ENCODE assay signal across 15 mouse cellular contexts in the genomic region with DNA sequence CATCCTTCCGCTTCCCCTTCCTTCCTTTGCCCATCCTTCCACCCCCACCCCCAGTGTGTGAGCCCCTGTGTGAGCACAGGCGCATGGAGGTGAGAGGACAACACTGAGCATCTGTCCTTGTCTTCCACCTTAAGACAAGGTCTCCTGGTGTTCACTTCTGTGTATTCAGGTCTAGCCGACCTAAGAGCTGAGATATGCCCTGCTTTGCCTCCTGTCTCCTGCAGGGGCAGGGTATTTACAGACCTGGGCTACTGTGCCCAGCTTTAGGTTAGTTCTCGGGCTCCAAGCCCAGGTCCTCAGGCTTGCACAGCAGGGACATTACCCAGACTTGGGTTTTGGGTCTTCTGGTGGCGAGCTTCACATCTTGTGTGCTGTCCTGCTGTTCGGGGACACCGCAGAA. TPM values are rescaled to one million over a fixed set of nuclear protein-coding genes. Genes with fewer than 3 reads are reported as not detected.
DNase-seq lines count a peak whose midpoint lies in the region; ATAC-seq and TF ChIP-seq lines count a peak whose summit lies in the region.
"Had no signal": no experiment of that assay in that cellular context is flagged by ENCODE, and none has a peak within 500 bp of the region (broad histone marks: within the 10 kb centered on the region; RNA-seq: fewer than 3 reads in every experiment).

No protein-coding gene starts in this region.

- no peak for TF ChIP-seq RAD21 in MEL (IDR thresholded peaks at IDR 0.05; ENCODE audit: low read depth, low read length)

- no peak overlapping the region for H3K27ac ChIP-seq in liver, embryonic 14.5 days
- no peak overlapping the region for H3K27ac ChIP-seq in liver, embryonic 12.5 days
- no peak overlapping the region for H3K27ac ChIP-seq in MEL (ENCODE audit: control insufficient read depth, low read depth, low read length)
- H3K27ac ChIP-seq: heart, embryonic 10.5 days; hindbrain, embryonic 13.5 days; neural tube, embryonic 12.5 days had no signal

- peak; percentile 28 for DNase-seq in embryo, embryonic 10.5 days (ENCODE audit: low spot score)
- no peak for DNase-seq in embryo, embryonic 9.5 days (ENCODE audit: extremely low spot score)
- DNase-seq in liver, embryonic 14.5 days (ENCODE audit: low read depth in 3 of 3, low spot score in 3 of 3) = no peak
- DNase-seq in MEL (ENCODE audit: low read depth, low spot score) = peak; percentile 17
- no peak for DNase-seq in urinary bladder, postnatal 14 days (ENCODE audit: low spot score)
- no peak for DNase-seq in left cerebral cortex, postnatal 4 days
- DNase-seq: cerebellum, adult 18-20 months; kidney, postnatal 14 days; right cerebral cortex, adult 18-20 months; thymus, postnatal 25 days had no signal

- H3K4me1 ChIP-seq in liver, embryonic 14.5 days (replicated peaks; ENCODE audit: control insufficient read depth in 2 of 2, insufficient read depth in 2 of 2, low read length in 1 of 2) = no peaks in the 10 kb centered on the region
- H3K4me1 ChIP-seq in liver, embryonic 12.5 days = no peaks in the 10 kb centered on the region
- peaks cover 0 to 10% of the 10 kb centered on the region in 2 experiments; a peak in 2 of 4 replicates for H3K4me1 ChIP-seq in MEL (ENCODE audit: control insufficient read depth in 1 of 2, insufficient read depth in 2 of 2, low read length in 2 of 2)
- H3K4me1 ChIP-seq: hindbrain, embryonic 13.5 days; neural tube, embryonic 12.5 days had no signal

- no peak overlapping the region for H3K4me2 ChIP-seq in liver, embryonic 14.5 days (ENCODE audit: low read depth)
- H3K4me2 ChIP-seq in liver, embryonic 12.5 days = no peak overlapping the region
- H3K4me2 ChIP-seq: hindbrain, embryonic 13.5 days; neural tube, embryonic 12.5 days had no signal

- no peak for ATAC-seq in liver, embryonic 14.5 days (ENCODE audit: insufficient read depth)
- ATAC-seq in liver, embryonic 12.5 days = no peak
- ATAC-seq in megakaryocyte-erythroid progenitor cell, adult 5-6 weeks (replicated peaks; ENCODE audit: low FRiP score, low TSS enrichment, poor library complexity, severe bottlenecking) = peak; percentile 77; the same call in 1 of the 2 replicates

- no peaks in the 10 kb centered on the region for H3K36me3 ChIP-seq in liver, embryonic 14.5 days (replicated peaks; ENCODE audit: control insufficient read depth, insufficient read depth, low read depth)
- H3K36me3 ChIP-seq in liver, embryonic 12.5 days = no peaks in the 10 kb centered on the region
- peaks cover 0 to 4% of the 10 kb centered on the region in 2 experiments; a peak in 1 of 4 replicates for H3K36me3 ChIP-seq in MEL (ENCODE audit: control insufficient read depth in 1 of 2, insufficient read depth in 2 of 2, low read length in 2 of 2)
- H3K36me3 ChIP-seq: heart, embryonic 10.5 days; hindbrain, embryonic 13.5 days; neural tube, embryonic 12.5 days had no signal

- TF ChIP-seq POLR2A in MEL (IDR thresholded peaks at IDR 0.05; ENCODE audit: control insufficient read depth in 1 of 2, insufficient read depth in 1 of 2, low read depth in 1 of 2, low read length in 2 of 2, poor library complexity in 1 of 2) = no peak

- H3K27me3 ChIP-seq in liver, embryonic 14.5 days (ENCODE audit: control insufficient read depth, insufficient read depth, low read length) = no peaks in the 10 kb centered on the region
- H3K27me3 ChIP-seq in liver, embryonic 12.5 days (replicated peaks) = no peaks in the 10 kb centered on the region
- H3K27me3 ChIP-seq in MEL (ENCODE audit: control insufficient read depth in 1 of 2, insufficient read depth in 2 of 2, low read length in 2 of 2) = peaks cover 0 to 2% of the 10 kb centered on the region in 2 experiments; a peak in 2 of 4 replicates
- H3K27me3 ChIP-seq: hindbrain, embryonic 13.5 days; neural tube, embryonic 12.5 days had no signal

- no peak overlapping the region for H3K9ac ChIP-seq in liver, embryonic 14.5 days (replicated peaks)
- H3K9ac ChIP-seq in liver, embryonic 12.5 days = no peak overlapping the region
- H3K9ac ChIP-seq in MEL (ENCODE audit: control insufficient read depth, low read depth, low read length, poor library complexity, severe bottlenecking) = no peak overlapping the region
- H3K9ac ChIP-seq: hindbrain, embryonic 13.5 days; neural tube, embryonic 12.5 days had no signal

- no peaks in the 10 kb centered on the region for H3K9me3 ChIP-seq in liver, embryonic 14.5 days (ENCODE audit: control insufficient read depth, low read length)
- no peaks in the 10 kb centered on the region for H3K9me3 ChIP-seq in liver, embryonic 12.5 days (replicated peaks)
- no peaks in the 10 kb centered on the region for H3K9me3 ChIP-seq in MEL (replicated peaks; ENCODE audit: insufficient read depth, low read length)
- H3K9me3 ChIP-seq: heart, embryonic 10.5 days; hindbrain, embryonic 13.5 days; neural tube, embryonic 12.5 days had no signal

- no peak for TF ChIP-seq EP300 in liver, embryonic 14.5 days (IDR thresholded peaks at IDR 0.05; ENCODE audit: low read depth)
- no peak for TF ChIP-seq EP300 in MEL (IDR thresholded peaks at IDR 0.05; ENCODE audit: low read depth in 1 of 2, low read length in 2 of 2)

- intact Hi-C loops in left cerebral cortex, postnatal 4 days (cut with DNase I) = no loop called here

- 0 out of 2 replicates have a peak, but pooled peaks have one; percentile 12 for TF ChIP-seq CTCF in liver, embryonic 14.5 days (IDR thresholded peaks at IDR 0.05; ENCODE audit: low read depth)
- no peak for TF ChIP-seq CTCF in MEL (IDR thresholded peaks at IDR 0.05 in 2 of 3, conservative IDR thresholded peaks at IDR 0.05 in 1 of 3; ENCODE audit: control insufficient read depth in 1 of 3, insufficient read depth in 1 of 3, low read depth in 2 of 3, low read length in 3 of 3, poor library complexity in 1 of 3, severe bottlenecking in 1 of 3)

- 50% methylated on average over 7 of the region's 7 CpGs for WGBS in liver, embryonic 14.5 days (ENCODE audit: insufficient replicate concordance)
- 49% methylated on average over 7 of the region's 7 CpGs for WGBS in liver, embryonic 12.5 days (ENCODE audit: insufficient replicate concordance)

- no peak overlapping the region for H3K4me3 ChIP-seq in liver, embryonic 14.5 days (ENCODE audit: insufficient read depth in 1 of 2, low read depth in 2 of 2, low read length in 2 of 2)
- H3K4me3 ChIP-seq in liver, embryonic 12.5 days = no peak overlapping the region
- H3K4me3 ChIP-seq in MEL (ENCODE audit: control insufficient read depth in 1 of 2, insufficient read depth in 1 of 2, low read depth in 2 of 2, low read length in 2 of 2) = no peak overlapping the region
- H3K4me3 ChIP-seq: heart, embryonic 10.5 days; hindbrain, embryonic 13.5 days; neural tube, embryonic 12.5 days had no signal

- H3K79me2 ChIP-seq in MEL (ENCODE audit: control insufficient read depth, insufficient read depth, low read length, poor library complexity) = no peaks in the 10 kb centered on the region

TF ChIP-seq in MEL, 35 proteins besides CTCF, POLR2A, EP300 and RAD21:
- TF ChIP-seq NRF1 (IDR thresholded peaks at IDR 0.05; ENCODE audit: insufficient read depth, low read depth, low read length, poor library complexity, severe bottlenecking) (no peak), ZKSCAN1 (IDR thresholded peaks at IDR 0.05; ENCODE audit: low read depth, low read length) (no peak), CHD2 (IDR thresholded peaks at IDR 0.05; ENCODE audit: low read length) (no peak), BHLHE40 (IDR thresholded peaks at IDR 0.05; ENCODE audit: borderline replicate concordance, low read depth, low read length) (no peak), MEF2A (IDR thresholded peaks at IDR 0.05; ENCODE audit: extremely low read depth, insufficient replicate concordance, low read depth, low read length, poor library complexity, severe bottlenecking) (no peak), MYC (IDR thresholded peaks at IDR 0.05; ENCODE audit: low read depth, low read length) (no peak), UBTF (IDR thresholded peaks at IDR 0.05; ENCODE audit: borderline replicate concordance, insufficient read depth, low read depth, low read length) (no peak)

RNA-seq across cellular contexts. Expression of a gene that starts 22.2 kb away (rescaled TPM):
- polyA plus RNA-seq in liver, embryonic 14.5 days (2012; rRNA removed) = 14.5 and 17.5 TPM in 2 replicates
- 29.1 and 32.0 TPM in 2 replicates for polyA plus RNA-seq in liver, embryonic 14.5 days (2014; fragmentation: Nextera tagmentation; extraction: Ambion mirVana)
- polyA plus RNA-seq in liver, embryonic 12.5 days (2016; fragmentation: Nextera tagmentation; extraction: Ambion mirVana) = 42.4 and 42.5 TPM in 2 replicates
- total RNA-seq in MEL (2012; rRNA removed) = 38.0 and 44.3 TPM in 2 replicates
- polyA plus RNA-seq in MEL (2012; ENCODE audit: insufficient read depth in 1 of 2, insufficient read length in 2 of 2, low read depth in 1 of 2, low replicate concordance in 2 of 2, missing spikeins in 1 of 2) = 10 to 100 TPM in 1 of 2 experiments, not detected in 1; 54.0 TPM
- total RNA-seq in megakaryocyte-erythroid progenitor cell, adult 5-6 weeks (2014; fragmentation: Nextera tagmentation) = 16.6 and 23.9 TPM in 2 replicates
- total RNA-seq in megakaryocyte-erythroid progenitor cell, adult 5-6 weeks (2017) = 25.4 and 28.7 TPM in 2 replicates
- total RNA-seq in left cerebral cortex, postnatal 4 days (2021) = 10 to 100 TPM; 31.4 to 33.0 TPM

RNA-seq across cellular contexts. Expression of a gene that starts 22.5 kb away (rescaled TPM):
- 0.03 TPM in 1 of 2 replicates, not detected in the other for polyA plus RNA-seq in liver, embryonic 14.5 days (2012; rRNA removed)
- 0.13 TPM in 1 of 2 replicates, not detected in the other for polyA plus RNA-seq in liver, embryonic 14.5 days (2014; fragmentation: Nextera tagmentation; extraction: Ambion mirVana)
- not detected in 2 replicates for polyA plus RNA-seq in liver, embryonic 12.5 days (2016; fragmentation: Nextera tagmentation; extraction: Ambion mirVana)
- total RNA-seq in MEL (2012; rRNA removed) = 0.23 and 0.50 TPM in 2 replicates
- not detected for polyA plus RNA-seq in MEL (2012; ENCODE audit: insufficient read depth in 1 of 2, insufficient read length in 2 of 2, low read depth in 1 of 2, low replicate concordance in 2 of 2, missing spikeins in 1 of 2)
- total RNA-seq in megakaryocyte-erythroid progenitor cell, adult 5-6 weeks (2014; fragmentation: Nextera tagmentation) = not detected in 2 replicates
- not detected in 2 replicates for total RNA-seq in megakaryocyte-erythroid progenitor cell, adult 5-6 weeks (2017)
- total RNA-seq in left cerebral cortex, postnatal 4 days (2021) = 1 to 10 TPM; 2.2 to 2.3 TPM
- polyA plus RNA-seq: neural tube, embryonic 12.5 days had no signal

RNA-seq across cellular contexts. Expression of a gene that starts 30.7 kb away (rescaled TPM):
- 9.1 and 11.6 TPM in 2 replicates for polyA plus RNA-seq in liver, embryonic 14.5 days (2012; rRNA removed)
- polyA plus RNA-seq in liver, embryonic 14.5 days (2014; fragmentation: Nextera tagmentation; extraction: Ambion mirVana) = 5.8 and 6.7 TPM in 2 replicates
- 13.7 and 15.9 TPM in 2 replicates for polyA plus RNA-seq in liver, embryonic 12.5 days (2016; fragmentation: Nextera tagmentation; extraction: Ambion mirVana)
- total RNA-seq in MEL (2012; rRNA removed) = 46.5 and 47.6 TPM in 2 replicates
- 10 to 100 TPM; 48.4 to 60.4 TPM for polyA plus RNA-seq in MEL (2012; ENCODE audit: insufficient read depth in 1 of 2, insufficient read length in 2 of 2, low read depth in 1 of 2, low replicate concordance in 2 of 2, missing spikeins in 1 of 2)
- total RNA-seq in megakaryocyte-erythroid progenitor cell, adult 5-6 weeks (2014; fragmentation: Nextera tagmentation) = 36.1 and 58.2 TPM in 2 replicates
- 117 and 141 TPM in 2 replicates for total RNA-seq in megakaryocyte-erythroid progenitor cell, adult 5-6 weeks (2017)
- 100 to 1,000 TPM; 127 to 130 TPM for total RNA-seq in left cerebral cortex, postnatal 4 days (2021)

Comparison
In these comparisons a context has a peak if more than half of its experiments do, and no peak if none do; other contexts are left out.
1. DNase-seq: peak in embryo, embryonic 10.5 days (single experiment) and MEL (single experiment); none in embryo, embryonic 9.5 days (single experiment), liver, embryonic 14.5 days (0 of 3), urinary bladder, postnatal 14 days (single experiment) and left cerebral cortex, postnatal 4 days (single experiment).